Mouse (Mus musculus): ENCODE results near the gene Tmem26.
"Not testable (repeated sequence)": the region's sequence is repeated elsewhere in the genome, so short reads cannot be mapped to it uniquely, and the experiment has no call there.

Tmem26 gene

DNA sequence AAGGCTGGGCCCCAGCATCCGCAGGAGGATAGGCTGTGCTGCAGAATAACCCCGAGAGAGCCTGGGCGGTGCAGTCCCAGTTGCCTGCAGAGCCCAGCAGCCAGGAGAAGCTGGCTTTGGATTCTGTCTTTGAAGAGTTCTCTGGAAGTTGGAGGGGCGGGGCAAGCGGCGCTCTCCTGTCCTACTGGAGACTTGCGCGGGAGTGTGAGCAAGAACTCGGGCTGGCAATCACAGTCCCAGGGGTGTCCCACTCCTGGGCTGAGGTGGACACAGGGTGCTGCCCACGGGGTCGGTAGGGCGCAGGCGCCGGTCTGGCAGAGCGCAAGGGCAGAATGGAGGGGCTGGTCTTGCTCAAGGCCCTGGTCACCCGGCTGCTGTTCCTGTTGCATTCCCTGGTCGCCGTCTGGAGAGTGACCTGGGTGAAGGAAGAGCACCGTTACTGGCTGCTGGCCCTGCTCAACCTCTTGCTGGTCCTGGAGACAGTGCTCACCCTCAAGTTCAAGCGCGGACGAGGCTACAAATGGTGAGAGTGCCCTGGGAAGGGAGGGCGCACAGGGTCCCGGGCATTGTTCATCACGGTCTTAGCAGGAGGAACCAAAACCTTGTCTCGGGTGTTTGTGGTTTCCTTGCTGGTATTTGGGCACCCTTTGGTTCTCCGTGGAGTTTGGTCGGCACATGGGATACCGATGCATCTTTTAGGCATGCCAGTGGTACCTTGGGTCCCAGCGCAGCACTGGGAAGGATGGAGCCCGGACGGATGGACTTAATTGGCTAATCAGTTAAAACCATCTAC, at the start of gene Tmem26:
Tmem26 (plus strand) TSS at position 79 of the 793 bp plus-strand sequence.
- DNase-seq (ENCODE audit: extremely low read depth, low read depth): no peak

DNA sequence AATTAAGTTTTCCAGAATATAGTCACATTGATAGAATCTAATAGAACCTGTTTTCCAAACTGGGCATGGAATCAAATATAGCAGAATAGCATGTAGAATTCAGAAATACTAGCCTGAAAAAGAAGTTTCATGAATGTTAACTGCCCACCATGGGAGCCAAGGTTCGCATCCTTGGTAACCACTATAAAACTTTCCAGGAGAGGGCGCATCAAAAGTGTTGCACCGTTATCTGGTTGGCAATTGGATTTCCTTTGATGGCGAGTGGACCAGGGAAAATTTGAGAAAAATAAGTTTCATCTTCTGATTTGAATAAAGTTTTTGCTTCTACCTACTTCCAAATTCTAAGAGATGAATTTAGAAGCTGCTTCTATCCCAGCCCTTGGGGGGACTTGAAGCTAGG, 44.8 kb upstream of the Tmem26 start:
- DNase-seq (ENCODE audit: extremely low read depth, low read depth): no peak

DNA sequence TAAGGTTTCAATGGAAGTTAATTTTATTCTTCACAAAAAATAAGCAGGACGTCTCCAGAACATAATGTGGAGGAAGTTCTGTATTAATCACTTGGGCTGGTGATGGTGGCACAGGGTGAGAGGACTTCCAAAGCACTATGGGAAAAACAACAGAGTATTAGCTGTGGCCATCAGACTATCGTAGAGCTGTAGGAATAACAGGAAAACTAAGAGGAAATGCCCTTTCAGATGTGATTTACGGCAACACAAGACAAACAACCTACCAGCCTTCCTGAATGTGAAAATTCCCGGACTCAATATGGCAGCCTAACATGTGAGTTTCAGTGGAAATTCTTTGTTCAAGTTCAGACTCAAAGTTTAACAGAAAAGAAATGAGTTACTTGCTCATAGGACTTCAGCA, 42.2 kb upstream of the Tmem26 start:
- DNase-seq (ENCODE audit: extremely low read depth, low read depth): no peak

DNA sequence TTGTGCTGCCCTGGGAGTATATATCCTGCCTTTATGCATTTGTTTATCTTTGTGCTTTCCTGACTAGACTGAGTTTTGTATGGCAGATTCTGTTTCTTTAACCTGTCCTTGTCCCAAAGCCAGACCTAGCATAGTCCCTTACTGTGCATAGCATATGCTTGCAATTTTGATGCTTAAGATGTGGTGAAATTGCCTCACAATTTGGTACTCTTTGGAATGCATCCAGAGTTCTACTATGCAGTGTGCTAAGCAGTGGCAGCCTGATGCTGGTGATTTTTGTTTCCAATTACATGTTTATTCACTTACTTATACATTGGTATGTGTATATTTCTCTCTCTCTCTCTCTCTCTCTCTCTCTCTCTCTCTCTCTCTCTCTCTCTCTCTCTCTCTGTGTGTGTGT, 37.9 kb upstream of the Tmem26 start:
- no peak for DNase-seq (ENCODE audit: extremely low read depth, low read depth)

DNA sequence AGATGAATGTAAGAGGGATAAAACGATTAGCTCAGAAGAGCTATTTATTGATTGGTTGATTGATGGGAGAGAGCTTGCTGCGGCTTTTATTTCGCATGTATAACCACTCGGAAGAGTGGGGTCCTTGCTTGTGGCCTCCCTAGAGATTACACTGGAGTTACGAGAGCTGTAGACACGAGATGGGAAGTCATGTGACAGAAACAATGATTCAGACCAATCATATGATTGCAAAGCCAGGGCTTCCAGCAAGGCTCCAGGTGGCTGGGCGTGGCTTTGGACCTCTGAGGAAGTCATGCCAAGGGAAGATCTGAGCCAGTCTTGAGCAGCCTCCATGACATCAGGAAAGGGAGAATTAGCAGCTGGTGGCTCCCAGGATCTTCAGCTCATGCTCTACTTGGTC, 32.3 kb upstream of the Tmem26 start:
- DNase-seq (ENCODE audit: extremely low read depth, low read depth): no peak

DNA sequence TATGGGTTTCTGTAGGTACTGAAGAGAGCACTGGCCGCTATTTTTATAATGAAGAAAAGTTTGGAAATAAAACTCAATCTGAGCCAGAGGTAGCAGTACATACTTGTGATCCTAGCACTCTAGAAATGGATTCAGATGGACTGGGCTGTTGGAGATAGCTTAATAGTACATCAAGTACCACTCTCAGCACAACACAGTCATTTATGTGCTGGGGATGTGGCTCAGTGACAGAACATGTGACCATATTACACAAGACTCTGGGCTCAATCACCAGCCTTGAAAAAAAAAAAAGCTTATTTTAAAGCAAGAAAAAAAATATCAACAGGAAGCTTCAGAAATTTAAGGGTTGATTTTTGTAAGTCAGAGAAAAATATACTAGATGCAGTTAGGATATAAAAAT, 31.0 kb upstream of the Tmem26 start:
- DNase-seq (ENCODE audit: extremely low read depth, low read depth): no peak

DNA sequence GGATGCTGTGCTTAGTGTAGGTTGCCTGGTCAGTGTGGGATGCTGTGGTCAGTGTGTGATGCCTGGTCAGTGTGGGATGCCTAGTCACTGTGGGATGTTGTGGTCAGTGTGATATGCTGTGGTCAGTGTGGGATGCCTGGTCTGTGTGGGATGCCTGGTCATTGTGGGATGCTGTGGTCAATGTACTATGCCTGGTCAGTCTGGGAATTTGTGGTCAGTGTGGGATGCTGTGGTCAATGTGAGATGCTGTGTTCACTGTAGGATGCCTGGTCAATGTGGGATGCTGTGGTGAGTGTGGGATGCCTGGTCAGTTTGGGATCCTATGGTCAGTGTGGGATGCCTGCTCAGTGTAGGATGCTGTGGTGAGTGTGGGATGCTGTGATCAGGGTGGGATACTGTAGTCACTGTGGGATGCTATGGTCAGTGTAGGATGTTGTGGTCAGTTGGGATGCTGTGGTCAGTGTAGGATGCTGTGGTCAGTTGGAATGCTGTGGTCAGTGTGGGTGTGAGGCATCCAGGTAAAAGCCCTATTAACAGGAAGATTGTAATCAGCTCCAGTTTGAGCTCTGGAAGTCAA, 27.6 kb upstream of the Tmem26 start:
- DNase-seq (ENCODE audit: extremely low read depth, low read depth): no peak

DNA sequence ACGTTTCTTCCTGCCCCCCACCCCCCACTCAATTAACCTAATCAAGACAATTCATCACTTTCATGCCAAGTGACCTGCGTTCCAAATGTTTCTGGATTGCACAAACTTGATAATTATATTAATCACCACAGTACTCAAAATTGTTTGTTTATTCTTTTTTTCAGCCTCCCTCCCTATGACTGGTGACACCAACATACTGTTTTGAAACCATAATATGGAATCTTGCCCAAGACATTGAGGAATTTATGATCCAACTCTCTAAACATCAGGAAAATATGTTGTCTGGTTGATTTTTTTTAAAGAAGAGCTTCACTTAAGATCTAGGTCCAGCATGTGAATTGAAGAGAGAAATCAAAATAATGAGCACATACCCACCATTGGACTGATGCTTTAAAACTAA, 19.2 kb upstream of the Tmem26 start:
- DNase-seq (ENCODE audit: extremely low read depth, low read depth): no peak

DNA sequence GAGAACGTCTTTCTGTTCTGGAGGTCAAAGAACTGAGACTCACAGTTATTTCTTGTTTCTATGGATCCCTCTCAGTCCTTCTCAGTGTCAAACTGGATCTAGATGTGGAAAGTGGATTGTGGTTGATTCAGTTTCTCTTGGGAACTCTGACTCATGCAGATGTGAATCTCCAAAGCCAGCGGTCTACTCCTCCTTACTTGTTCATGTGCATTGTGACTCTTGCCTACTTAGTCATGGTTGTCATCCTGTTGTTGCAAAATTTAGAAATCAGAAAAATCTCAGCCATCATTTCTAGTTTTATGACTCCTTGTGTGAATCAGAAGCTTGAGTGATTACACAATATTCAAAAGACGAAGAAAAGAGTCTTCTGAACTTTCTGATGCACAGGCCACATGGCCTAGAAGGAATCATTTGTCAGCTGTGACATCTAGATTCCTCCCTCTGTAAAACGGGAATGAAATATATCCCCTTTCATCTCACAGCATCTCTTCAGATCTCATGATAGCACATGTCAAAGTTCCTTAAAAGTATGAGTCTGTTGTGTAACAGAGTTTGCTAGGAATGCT, 17.9 kb upstream of the Tmem26 start:
- no peak for DNase-seq (ENCODE audit: extremely low read depth, low read depth)

DNA sequence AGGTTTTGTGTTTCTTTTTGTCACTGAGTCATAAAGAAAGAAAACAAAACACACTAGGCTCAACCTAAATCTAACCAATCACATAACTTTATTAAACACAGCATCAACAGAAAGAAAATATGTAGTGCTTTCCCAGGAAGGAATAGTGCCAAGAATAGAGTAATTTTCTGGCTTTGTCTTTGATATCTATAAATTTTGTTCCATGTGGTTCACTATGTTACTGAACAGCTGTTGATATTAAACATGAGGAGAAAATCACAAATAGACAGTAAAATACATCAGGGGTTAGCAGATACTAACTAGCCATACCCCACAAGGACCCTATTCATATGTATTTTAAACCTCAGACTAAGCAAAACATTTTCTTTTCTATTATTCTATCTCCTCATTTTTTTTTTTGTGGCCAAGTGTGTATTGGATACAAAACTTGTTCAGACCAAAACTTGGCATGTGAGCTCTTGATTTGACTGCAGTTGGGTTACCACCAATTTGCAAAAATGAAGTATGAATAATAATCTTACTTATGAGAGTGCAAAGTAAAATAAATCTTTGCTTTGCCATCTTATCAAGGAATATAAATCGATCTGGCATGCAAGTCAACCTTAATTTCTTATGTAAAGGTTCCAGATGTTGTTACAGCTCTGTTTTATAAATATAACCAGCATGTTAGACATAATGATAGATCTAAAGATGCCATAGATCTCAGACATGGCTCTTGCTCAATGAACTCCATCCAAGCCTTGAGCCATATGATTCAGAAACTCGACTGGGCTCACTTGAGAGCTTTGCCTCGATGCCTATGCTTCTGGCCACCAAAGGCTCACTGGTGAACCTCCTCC, 16.2 kb upstream of the Tmem26 start:
- DNase-seq (ENCODE audit: extremely low read depth, low read depth): no peak

DNA sequence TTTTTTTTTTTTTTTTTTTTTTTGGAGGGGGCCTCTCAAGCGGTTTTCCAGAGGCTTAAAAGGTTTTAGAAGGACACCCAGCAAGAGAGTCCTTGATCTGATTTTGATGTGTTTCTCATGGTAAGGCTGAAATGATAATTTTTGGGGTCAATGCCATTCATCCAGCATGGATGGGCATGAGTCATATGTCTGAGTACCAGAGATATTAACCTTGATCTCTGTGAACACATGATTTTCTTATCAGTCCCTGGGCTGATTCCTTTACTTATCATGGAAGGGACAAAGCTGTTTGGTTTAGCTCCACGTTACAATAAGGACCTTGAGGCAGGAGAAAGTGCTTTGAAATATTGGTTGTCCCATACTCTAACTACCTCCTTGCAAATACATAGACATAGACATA, 10.5 kb upstream of the Tmem26 start:
- DNase-seq (ENCODE audit: extremely low read depth, low read depth): no peak

DNA sequence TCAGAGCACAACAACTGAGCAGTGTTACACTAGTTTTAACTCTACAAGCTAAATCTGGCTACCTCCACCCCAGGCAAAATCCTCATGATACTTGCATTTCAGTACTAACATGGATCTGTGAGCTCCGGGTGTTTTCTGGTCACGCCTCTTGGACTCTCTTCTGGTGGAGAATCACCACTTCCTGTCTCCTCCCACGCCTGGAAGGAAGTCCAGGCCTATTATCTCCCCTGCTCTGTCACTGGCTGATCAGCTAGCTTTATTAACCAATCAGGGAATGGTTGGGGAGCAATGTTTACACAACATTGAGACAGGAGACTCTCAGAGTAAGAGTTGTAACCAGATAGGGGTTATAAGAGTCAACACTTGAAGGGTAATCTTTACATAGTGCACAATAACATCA, 9.1 kb upstream of the Tmem26 start:
- DNase-seq (ENCODE audit: extremely low read depth, low read depth): no peak

DNA sequence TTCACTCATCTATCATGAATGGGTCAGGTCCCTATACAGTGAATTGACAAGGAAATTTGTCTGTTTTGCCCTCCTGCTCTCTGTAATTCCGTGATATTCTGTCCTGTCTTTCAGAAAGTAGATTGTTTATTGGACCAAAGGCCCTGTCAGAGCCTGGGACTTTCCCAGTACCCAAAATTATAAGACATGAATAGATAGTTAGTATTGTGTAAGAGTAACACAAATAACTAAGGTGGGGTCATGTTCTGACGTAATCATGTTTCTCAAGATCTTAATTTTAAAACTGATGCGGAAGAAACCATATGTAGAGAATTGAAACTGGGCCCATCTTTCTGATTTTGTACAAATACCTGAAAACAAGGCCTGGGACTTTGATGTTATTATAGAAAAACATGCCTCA, 8.1 kb upstream of the Tmem26 start:
- DNase-seq (ENCODE audit: extremely low read depth, low read depth): no peak

DNA sequence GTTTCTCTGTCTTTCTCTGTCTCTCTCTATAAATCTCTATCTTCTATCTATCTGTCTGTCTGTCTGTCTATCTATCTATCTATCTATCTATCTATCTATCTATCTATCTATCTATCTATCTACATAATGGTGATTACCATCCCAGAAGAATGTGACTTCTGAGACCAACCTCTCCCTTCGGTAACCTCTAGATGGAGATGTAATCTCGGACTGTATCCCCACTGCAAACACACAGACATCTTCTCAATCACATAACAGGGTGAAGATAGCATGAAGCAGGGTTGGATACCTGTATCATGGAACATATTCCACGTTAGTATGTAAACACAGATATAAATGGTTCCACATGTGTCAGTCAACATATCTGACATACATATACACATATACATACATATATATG, 5.1 kb upstream of the Tmem26 start:
- no peak for DNase-seq (ENCODE audit: extremely low read depth, low read depth)

DNA sequence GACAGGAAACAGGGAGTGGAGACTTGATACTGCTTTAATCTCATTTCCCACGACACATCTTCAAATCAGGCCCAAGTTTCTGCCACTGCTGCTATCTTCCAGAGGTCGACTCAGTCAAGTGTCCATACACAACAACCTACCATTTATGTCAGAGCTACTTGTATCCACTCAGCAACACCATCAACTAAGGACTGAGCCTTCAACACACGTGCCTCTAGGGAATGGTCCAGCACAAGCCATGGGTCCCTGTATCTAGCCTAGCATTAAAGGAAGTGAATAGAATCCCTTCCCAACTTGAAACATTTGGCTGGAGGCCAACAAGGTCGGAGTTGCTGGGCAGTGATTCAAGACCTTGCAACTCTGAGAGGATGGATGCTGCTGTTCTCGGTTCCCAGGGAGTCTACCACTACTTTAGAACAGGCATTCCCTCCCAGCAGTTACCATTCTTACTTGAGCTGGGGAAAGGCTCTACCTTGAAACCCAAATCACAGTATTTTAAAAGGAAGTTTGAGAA, 2.5 kb upstream of the Tmem26 start:
- no peak for DNase-seq (ENCODE audit: extremely low read depth, low read depth)

DNA sequence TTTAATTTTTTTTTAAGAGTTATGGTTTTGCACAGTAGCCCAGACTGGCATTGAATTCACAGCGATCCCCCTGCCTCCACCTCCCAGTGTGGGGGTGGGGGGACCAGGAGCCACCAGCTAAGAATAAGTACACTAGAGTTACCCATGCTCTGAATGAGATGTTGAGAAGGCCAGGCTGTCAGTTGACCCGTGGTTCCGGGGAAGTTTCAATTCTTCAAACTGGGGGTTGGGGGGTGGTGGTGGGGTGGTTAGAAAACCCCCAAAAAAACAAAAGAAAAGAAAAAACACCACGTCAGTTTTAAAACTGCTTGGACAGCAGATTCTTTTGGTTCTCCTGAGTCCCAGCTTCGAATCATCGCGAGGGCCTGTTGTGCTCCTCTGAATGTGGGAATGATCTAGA, 431 bp upstream of the Tmem26 start:
- no peak for DNase-seq (ENCODE audit: extremely low read depth, low read depth)

DNA sequence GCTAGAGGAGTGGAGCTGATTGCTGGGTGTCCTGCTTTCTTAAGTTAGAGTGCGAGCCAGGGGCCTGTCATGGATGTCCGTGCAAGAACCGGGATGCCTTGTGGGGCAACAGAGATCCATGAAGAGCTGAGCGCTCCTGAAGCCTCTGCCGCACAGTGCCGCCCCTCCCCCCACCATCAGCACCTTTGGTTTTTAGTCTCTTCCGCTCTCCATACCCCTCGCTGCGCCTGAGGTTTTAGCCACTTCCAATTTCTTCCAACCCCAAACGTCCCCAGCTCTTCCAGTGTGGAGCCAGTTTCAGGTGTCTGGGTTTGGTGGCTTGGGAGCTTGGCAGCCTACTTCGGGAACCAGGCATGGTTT, 895 bp downstream of the Tmem26 start:
- no peak for DNase-seq (ENCODE audit: extremely low read depth, low read depth)

DNA sequence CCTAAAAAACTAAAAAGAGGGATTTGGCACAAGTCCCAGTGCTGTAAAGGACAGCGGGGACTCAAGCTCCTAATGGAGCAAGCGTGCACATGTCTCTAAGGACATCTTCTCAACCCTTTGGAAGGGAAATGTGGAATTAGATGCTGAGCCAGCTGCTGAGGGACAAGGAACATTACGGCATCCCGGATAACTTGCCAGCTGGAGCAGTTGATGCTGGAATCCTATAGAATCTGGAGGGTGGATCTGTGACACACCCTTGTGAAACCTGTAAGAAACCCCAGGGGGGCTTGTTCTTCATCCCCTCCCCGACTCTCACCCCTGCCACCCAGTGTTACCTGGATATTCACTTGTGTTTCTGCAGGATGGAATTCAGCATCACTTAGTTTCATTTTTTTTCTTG, 4.0 kb downstream of the Tmem26 start:
- no peak for DNase-seq (ENCODE audit: extremely low read depth, low read depth)

DNA sequence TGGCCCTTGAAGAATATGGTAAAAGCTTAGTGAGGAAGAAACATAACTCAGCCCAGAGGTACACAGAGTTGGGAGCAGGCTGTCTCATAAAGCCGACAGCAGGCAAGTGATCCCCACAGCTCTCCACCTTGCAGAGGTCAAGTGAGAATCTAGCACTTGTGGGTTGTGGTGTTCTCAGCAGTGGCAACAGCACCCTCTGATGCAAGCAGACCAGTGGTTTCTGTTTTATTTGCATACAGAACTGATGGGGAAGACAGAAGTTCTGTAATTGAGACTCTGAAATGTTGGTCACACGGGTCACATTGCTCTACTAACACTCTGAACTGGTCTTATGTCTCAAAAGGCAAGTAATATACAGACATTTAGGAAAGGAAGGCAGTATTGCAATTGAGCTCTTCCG, 12.2 kb downstream of the Tmem26 start:
- DNase-seq (ENCODE audit: extremely low read depth, low read depth): no peak

DNA sequence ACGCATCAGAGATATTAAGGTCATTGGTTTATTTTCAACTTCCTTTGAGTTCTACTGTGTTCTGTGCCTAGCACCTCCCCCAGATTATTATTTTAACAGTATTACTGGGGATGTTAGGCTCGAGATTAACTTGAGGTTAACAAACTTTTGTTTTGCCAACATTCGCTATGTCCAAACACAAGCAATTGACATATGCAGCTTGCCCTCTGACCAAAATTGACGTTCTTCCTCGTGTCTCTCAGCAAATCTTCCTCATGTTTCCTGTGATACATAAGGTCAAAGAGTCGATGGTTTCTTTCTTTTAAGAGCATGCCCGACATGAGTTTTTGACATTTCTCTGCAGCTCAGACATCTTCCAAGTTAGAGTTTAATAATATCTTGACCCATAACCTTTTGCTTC, 13.9 kb downstream of the Tmem26 start:
- no peak for DNase-seq (ENCODE audit: extremely low read depth, low read depth)

DNA sequence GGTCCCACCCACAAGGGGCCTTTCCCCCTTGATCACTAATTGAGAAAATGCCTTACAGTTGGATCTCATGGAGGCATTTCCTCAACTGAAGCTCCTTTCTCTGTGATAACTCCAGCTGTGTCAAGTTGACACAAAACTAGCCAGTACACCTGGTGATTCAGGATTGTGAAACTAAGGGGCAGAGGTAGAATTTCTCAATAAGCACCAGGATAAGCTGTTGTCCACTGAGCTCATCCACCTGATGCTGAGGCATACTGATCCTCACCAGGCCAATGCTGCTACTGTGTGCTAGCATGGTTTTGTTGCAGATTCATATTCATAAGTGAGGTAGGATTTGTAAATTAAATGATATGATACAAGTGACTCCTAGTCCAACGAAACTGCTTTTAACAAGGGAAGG, 15.5 kb downstream of the Tmem26 start:
- DNase-seq (ENCODE audit: extremely low read depth, low read depth): not testable (repeated sequence)

DNA sequence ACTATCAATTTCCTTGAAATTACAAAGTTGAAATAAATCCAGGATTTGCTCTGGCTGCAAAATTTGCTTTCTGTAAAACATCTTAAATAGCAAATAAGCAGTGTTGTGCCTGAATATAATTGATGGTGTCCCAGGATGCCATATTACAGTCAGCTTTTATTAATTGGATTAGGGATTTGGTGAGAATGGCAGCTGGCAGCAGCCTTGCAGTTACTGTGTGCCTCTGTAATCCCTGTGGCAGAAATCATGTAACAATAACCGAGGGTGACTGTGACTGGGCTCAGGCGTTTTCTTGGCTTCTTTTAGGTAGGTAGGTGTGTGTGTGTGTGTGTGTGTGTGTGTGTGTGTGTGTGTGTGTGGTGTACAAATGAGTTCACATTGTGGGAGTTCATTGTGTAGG, 16.8 kb downstream of the Tmem26 start:
- DNase-seq (ENCODE audit: extremely low read depth, low read depth): no peak

Data from MEL-GATA-1-ER (cell line).